Mouse (Mus musculus) testis, adult 2 months (tissue): ENCODE data around the gene Trip12.

Source experiments
- CTCF ChIP-seq: fragments of 200-500 bp; IDR thresholded peaks from 2 replicates; pipeline ENCODE4 v1.5.1; 2012; ENCODE audit warnings: low read depth, mild to moderate bottlenecking, inconsistent platforms, low read length, moderate library complexity; ENCODE audit not compliant: control insufficient read depth, insufficient read depth, insufficient replicate concordance
- POLR2A ChIP-seq: fragments of 200-500 bp; IDR thresholded peaks from 2 replicates; pipeline ENCODE4 v1.6.1; 2012; ENCODE audit warnings: low read depth, mild to moderate bottlenecking, inconsistent platforms, low read length, moderate library complexity; ENCODE audit not compliant: control insufficient read depth

DNA sequence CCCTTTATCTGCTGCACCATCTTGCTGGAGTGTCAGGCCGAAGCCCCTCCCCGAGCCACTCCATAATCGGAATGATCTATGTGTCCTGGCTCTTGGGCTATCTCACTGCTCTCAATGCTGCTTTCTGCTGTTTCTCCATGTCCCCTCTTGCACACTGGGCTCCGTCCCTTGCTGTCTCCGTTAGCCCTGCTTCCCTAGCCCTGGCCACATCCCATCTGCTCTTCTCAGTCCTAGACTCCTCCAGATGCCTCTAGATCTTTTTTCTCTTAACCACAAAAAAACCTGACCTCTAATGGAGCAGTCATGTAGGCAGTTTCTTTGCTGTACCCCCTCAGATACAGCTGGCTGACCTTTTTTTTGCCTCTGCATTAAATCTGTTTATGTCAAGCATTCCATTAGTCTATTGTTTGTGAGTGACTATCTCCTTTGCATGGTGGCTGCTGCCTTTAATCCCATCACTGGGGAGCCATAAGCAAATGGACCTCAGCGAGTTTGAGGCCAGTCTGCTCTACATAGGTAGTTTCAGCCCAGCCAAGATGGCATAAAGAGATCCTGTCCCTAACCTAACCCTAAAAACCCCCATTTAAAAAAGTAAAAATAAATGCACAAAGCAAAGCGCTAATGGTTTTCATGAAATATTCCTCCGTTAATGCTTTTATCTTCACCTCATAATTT lies 49.2 kb upstream of the Trip12 start:
- TF ChIP-seq CTCF (no peak), POLR2A (no peak)
